Mouse (Mus musculus) heart, postnatal 36 days (tissue): ENCODE measurements at regions not wholly inside any gene's neighbourhood (a gene's known extent, or its start where the extent isn't known, plus 50 kb on each side); places are given as distances from the start of the nearest gene placed in this dataset.

Experiments used
- DNase-seq, 2 experiments: peaks; one replicate each; pipeline ENCODE4 v3.0.0; 2021 to 2022
- intact Hi-C: fragments of 180-260 bp; cut with DNase I; formaldehyde crosslinking; loops from one replicate; pipeline ENCODE4 v1.15.1; 2025

DNA sequence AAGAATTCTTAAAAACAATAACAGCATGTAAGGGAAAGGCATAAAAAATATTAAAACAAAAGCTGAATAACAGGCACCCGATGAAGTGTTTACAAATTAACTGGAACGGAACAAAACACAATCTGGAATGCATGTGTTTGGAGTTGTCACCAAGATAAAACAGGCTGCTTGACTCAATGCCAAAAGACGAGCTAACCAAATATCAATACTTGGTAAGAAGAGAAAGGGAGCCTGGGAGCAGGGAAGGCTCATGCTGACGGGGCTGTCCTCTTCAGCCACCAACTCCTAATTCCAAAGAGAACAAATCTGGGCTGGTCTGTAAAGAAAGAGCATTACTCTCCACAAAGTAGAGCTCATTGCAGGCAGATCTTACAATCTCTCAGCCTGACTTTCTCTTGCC is 545.4 kb upstream of the Zic4 start:
- no peak for DNase-seq
- intact Hi-C loops = no loop called here

DNA sequence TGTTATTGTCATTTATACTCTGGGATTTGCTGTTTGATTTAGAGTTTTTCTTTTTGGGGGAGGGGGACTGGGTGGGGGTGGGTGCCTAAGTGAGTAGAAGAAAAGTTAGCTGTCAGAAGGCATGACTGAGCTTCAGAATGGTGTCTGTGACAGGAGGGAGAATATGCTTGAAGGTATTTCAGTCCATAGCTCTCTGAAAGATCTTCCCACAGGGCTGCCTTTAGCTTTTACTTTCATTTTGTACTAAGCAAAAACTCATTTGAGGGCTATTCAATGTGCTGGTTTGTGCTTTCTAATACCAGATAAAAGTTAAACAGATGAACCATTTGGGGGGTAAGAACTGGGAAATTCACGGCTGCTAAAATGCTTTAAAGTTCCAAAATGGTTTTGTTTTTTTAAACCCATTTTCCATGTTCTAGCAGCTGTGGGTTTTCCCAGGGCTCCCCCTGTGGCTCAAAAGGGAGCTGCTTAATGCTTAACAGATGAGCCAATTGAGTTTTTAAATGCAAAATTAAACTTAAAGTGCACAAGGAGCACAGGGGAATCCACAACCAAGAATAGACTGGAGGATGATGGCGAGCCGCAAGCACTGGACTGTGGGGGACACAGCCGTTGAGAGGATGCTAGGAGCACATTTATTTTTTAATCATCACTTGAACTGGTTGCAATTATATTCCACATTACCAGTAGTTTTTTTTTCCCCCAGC is 538.5 kb upstream of the Zic4 start:
- intact Hi-C loops = no loop called here
- DNase-seq = peak in 1 of 2 experiments; percentile 4

DNA sequence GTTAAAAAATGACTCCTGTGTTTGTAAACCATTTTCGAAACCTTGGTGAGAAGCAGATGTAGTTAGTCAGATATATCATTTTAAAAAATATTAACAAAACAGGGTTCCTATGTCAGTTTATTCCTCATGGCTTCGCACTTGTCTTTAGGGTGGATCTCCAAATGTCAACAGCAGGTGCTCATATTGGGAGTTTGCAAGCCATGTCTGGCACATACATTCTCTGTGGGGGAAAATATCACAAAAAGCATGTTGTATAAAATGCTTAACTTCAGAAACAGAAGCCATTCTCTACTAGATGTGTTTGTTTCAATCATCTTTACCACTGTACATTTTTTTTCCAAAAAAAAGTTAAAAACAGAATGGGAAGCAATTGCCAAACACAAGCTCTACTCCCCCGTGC is 534.7 kb upstream of the Zic4 start:
- intact Hi-C loops = no loop called here
- no peak for DNase-seq

DNA sequence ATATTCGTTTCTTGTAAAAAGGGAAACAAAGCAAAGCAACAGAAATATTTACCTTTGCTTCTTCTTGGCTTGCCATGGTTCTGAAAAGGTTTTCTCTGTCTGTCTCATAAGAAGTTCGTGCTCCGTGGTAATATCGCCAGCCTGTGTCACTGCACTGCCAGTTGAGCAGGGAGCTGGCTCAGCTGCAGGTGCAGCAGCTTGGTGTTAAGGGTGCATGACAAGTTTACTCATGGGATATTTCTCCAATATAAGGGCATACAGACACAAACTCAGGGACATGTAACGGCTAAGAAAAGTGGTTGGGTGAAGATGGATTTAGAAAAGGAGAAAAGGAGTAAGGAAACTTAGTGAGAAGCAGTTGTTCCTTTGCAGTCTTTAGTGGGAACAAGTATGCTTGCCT is 533.5 kb upstream of the Zic4 start:
- intact Hi-C loops = no loop called here
- no peak for DNase-seq

DNA sequence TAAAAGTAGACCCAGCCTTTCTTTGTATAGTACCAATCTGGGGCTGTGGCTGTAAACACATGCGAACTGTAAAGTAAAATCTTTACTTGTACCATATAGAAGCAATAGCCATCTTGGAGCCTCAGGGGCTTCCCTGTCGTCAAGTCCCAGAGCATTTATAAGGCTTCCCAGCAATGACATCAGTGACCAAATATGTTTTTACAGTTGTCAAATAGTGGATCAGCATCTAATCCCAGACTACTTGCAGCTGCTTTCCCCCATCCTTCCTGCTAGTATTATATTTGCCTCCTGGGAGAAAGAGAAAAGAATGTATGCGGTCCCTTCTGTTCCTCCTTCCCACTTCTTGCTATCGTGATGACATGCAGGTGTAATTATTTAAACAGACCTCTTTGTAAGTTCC is 531.5 kb upstream of the Zic4 start:
- DNase-seq = no peak
- intact Hi-C loops = no loop called here

DNA sequence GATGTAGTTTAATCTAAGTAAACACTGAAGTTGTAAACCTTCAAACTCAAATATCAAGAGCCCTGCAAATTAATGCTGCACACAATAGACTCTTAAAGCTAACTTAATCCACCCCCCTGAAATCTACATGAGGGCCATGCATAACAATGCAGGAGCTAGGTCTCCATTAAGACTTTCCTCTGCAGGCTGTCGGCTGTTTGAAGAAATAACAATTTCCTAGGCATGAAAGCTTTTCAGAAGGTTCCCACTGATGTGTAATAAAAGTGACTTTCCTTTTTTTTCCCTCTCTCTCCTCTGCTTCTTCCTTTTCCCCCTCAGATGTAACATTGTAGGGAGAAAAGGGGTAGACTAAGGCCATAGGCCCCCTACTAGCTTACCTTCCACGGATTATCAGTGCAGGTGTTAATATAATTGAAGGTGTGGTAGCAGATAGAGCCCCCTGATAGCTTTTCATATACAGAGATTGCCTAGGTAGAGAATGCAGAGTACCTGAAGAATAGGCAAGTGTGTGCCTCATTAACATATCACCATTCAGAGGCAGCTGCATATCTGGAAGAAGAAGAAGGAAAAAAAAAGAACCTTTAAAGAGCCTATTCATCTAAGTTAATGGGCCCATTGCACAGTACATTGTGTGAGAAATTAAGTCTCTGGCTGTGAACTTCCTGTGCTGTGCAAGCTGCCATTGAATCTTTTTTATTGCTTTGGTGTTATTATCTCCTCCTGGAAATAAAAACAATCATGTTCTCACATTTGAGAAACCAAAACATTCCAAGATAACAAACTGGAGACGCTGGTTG is 528.3 kb upstream of the Zic4 start:
- no peak for DNase-seq
- intact Hi-C loops = no loop called here

DNA sequence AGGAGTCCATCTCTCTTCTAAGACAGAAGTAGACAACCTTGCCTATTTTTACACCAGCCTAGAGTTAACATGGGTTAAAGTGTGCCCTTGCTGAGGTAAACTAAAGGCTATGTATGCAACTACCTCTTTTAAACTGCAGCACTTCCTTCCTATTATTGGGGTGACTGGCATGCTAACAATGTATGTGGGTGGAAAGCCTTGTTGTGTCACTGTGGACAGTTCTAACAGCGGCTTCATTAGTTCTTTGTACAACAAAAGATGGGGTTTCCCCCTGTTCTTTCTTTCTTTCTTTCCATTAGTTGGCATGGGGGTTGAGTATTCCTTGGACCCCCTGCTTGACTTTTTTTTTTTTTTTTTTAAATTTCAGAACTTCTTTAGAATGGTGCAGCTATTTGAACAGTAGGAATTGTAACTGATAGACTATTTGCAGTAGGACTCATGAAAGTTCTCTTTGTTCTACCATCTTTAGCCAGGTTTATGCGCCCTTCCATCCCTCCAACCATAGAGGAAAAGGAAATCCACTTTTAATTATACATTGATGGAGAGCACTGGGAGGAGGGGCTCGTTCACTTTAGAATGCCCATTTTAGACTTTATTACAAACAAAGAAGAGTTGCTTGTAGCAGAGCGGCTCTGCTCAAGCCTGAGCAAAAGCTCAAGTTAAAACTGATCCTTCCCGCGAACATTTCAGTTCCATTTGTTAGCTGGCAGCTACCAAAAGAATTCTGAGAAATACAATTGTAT is 523.9 kb upstream of the Zic4 start:
- intact Hi-C loops = no loop called here
- no peak for DNase-seq

DNA sequence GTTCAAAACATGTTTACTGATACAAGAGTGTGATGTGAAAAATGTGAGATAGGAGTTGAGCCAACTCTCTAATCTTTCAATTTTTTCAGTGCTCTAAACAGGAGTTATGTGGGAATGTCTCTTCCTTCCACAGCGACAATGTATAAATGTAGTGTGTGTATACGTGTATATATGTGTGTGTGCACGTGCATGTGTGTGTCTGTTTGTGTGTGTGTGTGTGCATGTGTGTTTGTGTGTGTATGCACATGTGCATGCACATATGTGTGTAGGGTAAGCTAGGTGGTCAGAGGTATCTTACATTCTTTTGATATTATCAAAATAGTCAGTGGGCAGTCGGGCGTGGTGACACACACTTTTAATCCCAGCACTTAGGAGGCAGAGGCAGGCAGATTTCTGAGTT is 511.2 kb upstream of the Zic4 start:
- intact Hi-C loops = no loop called here

DNA sequence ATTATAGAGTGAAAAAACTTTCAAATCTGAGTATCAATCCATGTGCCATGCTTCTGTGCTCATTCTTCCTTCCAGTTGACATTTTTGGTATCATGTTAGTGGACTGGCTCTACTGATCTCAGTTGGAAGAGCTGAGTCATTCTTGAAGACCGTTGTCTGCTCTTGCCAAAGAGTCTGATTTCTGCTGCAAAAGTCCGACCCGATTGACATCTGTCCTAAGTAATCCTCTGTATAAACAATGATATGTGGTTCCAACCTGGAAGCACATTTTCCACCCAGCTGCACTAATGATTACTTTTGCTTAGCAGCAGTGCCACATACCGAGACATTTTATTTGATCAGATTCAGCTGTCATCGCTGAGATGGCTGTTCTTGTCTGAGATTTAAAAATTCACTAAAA is 490.6 kb upstream of the Zic4 start:
- intact Hi-C loops = no loop called here
- DNase-seq = no peak

More for the DNA sequence above, 511.2 kb upstream of the Zic4 start:
- no peak for DNase-seq

DNA sequence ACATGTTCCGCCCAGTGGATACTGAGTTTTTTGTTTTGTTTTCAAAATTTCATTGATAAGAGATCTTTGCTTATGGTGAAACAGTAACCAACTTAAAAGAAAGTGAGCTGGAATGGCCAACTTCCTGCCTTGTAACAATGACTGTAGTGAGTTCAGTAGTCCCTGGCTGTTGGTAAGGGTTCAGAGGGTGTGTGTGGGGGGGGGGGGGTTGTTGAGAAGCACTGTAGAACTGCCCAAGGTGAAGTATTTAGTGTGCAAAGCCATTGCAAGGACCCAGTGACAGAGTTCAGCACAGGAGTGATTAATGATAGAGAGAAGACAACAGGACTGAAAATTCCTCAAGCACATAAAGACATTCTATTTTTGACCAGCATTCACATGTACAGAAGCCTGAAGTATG is 477.7 kb upstream of the Zic4 start:
- intact Hi-C loops = no loop called here
- DNase-seq = no peak

DNA sequence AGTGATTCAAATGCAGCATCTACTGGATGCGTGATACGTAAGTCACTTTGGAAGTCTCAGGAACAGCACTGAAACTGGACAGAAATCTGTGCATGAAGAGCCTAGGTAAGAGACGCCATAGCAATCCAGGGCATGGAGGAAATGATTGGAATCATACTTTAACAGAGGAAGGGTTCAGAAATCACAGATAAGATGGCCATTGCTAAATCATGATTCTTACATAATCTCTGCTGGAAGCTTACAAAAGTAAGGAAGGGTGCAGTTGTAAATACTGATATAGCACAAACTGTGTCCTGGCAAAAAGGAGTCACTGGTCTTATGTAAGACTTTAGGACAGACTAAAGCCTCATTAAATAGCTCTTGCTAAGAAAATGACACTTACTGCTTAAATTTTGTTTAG is 474.8 kb upstream of the Zic4 start:
- intact Hi-C loops = no loop called here
- DNase-seq = no peak

DNA sequence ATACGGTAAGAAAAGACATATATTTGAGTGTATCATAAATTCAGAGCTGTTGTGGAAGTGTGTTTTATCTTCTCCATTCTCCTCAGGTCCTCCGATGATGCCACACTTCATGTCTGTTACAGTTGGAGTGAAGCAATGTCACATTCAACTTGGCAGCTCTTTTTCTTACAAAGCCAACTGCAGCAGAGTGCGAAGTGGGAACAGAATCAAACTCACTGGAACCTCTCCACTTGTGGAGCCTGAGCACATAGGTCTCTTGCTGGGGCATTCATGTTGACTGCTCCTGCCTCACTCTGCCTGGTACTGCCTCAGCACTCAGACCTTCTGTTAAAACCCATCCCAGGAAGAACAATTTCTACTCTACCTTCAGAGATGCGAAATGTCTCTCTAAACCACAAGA is 471.4 kb upstream of the Zic4 start:
- intact Hi-C loops = no loop called here
- no peak for DNase-seq

DNA sequence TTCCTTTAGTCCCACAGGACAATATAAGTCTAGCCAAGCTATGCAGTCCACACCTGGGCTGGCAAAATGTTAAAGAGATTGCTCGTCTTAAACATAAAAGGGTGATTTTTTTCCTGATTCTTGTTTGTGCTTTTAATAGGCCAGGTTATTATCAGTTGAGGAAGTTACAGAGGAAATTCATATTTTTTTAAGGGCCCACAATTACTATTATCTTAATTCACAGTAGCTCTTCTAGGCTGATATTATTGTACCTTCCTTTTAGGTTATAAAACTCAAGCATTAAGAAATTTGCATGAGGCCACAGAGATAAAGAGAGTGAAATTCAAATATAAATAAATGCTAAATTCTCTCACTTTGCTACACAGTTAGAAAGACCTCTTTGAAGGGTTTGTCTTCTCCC is 469.4 kb upstream of the Zic4 start:
- intact Hi-C loops = no loop called here
- no peak for DNase-seq

DNA sequence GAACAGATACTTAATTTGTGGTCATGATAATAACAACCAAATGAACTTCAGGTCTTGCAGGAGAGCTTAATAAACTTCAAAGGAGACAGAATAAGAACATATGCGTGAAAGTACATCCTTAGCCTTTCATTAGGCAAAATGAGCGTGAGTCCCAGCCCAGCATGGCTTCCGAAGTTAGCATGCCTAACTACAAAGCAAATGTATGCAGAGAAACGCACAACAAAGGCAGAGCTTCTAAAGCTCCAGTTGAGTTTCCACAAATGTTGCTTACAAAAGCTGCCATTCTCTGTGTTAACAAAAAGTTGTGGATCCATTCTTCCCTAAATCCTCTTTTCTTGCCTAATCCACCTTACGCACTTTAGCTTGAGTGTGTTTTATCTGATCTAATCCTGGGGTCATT is 458.7 kb upstream of the Zic4 start:
- intact Hi-C loops = no loop called here
- DNase-seq = no peak

DNA sequence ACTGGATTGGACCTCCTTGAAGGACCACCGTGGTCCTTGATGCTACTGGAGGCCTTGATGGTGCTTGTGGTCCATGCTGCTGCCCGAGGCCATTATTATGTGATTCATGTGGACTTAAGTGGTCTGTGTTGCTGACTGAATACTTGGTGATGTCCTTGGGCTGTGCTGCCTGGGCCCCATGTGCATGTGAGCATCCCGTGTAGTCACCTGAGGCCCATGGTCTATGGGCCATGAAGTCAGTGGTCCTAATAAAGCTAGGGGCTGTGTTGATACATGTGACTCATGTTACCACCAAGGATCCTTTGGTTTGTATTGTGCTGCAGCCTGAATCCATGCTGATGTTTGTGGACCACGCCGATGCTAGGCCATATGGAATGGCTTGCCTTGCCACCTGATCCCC is 456.1 kb upstream of the Zic4 start:
- intact Hi-C loops = no loop called here

DNA sequence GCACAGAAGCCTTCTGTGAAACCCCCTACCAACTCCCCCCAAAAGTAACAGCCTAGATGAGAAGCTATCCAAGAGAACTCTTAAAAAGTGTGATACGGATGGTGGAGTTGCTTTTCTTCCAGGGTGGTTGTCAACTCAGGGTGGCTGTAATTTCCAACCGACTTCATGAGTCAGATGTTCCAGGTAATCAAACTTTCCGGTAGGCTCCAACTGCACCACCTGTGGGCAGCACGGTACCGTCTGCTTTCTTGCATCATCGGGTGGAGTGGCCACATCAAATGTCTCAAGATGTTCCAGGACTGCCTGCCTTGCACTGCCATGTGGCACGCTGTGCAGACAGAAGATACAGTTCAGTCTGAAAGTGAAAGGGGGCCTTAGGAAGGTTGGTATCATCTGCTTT is 455.5 kb upstream of the Zic4 start:
- DNase-seq = no peak

More for the DNA sequence above, 456.1 kb upstream of the Zic4 start:
- no peak for DNase-seq

DNA sequence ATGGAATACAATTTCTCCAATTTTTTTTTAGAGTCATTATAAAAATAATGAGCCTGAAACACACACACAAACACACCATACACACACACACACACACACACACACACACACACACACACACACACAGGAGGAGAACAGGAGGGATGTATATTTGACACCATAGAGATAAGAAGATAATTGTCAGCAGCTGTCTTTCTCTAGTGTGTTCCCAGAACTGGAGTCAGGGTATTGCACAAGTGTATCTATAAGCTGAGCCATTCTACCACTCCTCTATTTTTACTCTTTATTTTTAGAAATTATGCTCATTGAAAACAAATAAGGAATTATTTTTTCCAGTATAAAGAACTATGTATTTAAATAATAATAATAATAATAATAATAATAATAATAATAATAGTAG is 407.6 kb upstream of the Zic4 start:
- intact Hi-C loops = no loop called here
- no peak for DNase-seq

More for the DNA sequence above, 455.5 kb upstream of the Zic4 start:
- intact Hi-C loops = no loop called here

DNA sequence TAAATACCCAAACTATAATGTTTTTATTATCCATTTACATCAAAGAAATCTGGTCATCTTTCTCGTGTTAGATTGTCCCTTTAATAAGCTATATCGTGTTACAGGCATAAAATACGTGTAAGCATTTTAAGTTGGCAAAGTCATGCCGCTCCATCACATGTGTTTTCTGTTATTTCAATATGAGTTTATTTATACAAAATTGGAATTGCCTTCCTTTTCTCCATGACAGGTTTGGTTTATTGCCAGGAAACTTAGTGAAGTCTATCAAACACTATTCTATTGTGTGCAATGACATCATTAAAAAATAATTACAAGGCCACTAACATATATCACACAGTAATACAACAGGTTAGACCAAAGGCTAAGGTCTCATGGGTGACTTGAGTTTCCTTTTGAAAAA is 400.8 kb upstream of the Zic4 start:
- DNase-seq = no peak
- intact Hi-C loops = no loop called here

DNA sequence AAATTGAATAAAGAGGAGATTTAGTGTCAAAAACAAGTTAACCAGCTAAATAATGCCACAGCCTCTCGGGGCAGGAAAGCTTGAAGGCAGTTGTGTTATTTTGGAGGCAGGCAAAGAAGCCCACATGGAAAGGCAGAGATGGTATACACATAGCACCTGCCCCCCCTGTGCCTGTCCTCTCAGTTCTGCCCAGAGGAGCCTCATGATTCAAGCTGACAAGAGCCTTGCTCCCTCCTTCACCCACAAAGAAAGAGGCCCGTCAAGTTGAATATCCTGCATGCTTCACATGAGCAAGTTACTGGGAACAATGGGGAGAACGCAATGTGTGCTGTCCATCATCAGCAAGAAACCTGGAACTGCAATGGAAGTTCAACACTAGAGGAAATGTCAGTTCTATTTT is 398.2 kb upstream of the Zic4 start:
- DNase-seq = no peak
- intact Hi-C loops = no loop called here

DNA sequence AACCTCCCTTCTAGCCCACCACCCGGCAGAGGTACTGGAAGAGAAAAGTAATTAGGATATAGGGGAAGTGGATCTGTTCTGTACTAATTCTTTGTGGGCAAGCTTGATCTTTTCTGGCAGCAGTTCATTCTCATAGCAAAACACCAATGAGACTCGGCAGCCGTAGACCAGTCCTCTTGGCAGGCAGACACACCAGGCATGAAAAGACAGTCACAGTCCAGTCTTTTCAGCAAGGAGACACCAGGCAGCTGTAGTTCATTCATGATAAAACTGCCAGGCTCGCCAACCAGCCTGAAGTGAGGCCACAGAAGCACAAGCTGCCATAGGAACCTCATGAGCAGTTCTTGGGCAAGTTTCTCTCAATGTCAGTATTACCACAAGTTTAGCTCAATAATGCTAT is 383.5 kb upstream of the Zic4 start:
- intact Hi-C loops = no loop called here
- DNase-seq = no peak

DNA sequence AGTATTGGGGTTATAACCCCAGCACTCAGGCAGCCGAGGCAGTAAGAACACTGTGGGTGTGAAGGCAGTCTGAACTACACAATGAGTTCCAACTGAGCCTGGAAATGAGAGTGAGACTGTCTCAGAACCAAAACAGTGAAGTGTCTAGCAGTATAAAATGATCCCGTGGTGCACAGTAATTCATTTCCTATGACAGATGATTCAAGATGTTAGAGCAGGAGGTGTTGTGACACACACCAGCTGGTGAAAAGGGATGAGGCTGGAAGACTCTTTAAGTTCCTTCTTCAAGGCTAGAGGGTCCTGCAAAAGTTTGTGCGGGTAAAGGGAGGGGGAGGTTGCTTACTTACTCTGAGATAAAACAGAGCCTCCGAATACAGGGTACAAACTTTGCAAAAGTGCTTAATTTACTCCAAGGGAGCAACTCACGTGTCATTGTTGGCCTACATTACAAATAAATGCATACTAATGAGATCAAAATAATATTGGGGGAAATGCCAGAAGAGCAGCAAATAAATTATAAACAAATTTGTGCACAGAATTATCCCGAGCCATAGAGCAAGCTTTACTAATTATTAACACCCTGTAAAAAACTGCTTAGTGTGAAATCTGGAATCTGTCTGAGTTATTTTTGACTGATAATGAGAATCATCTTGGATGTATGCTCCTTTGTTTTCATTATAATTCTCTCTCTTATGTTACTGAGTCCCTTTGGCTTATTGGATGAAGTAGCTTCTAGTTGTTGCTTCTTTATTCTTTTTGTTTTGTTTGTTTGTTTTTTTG is 382.0 kb upstream of the Zic4 start:
- intact Hi-C loops = no loop called here

More for the DNA sequence above, 382.0 kb upstream of the Zic4 start:
- no peak for DNase-seq
